Mouse (Mus musculus): ENCODE measurements around the gene Mcmbp.
A peak's percentile ranks its signal among the peaks of the same experiment; 100 is the strongest.

- TF ChIP-seq CTCF (IDR thresholded peaks at IDR 0.05; ENCODE audit: borderline replicate concordance, insufficient read depth, low read depth, low read length): no peak
- TF ChIP-seq POLR2A (IDR thresholded peaks at IDR 0.05; ENCODE audit: borderline replicate concordance, insufficient read depth, low read length): peak; percentile 81
Observed at GRCm38 (mm10) chr7:128687821-128688564, 52.3 kb downstream of the Mcmbp start.

Data from cerebellum, adult 2 months (tissue).